Mouse (Mus musculus) urinary bladder, adult 18-20 months (tissue): ENCODE results near the gene Rnf2.

ENCODE experiments used
- DNase-seq, 2 experiments: peaks; one replicate each; pipeline ENCODE4 v3.0.0; 2022; ENCODE audit warnings: low spot score in 2 of 2, mixed read lengths in 2 of 2

The Rnf2 gene

GRCm38 (mm10) chr1:151500531-151501361, at the start of gene Rnf2:
Gene Rnf2 (minus strand): TSS chr1:151500955.
- peak; percentile 88 to 93 for DNase-seq

DNA sequence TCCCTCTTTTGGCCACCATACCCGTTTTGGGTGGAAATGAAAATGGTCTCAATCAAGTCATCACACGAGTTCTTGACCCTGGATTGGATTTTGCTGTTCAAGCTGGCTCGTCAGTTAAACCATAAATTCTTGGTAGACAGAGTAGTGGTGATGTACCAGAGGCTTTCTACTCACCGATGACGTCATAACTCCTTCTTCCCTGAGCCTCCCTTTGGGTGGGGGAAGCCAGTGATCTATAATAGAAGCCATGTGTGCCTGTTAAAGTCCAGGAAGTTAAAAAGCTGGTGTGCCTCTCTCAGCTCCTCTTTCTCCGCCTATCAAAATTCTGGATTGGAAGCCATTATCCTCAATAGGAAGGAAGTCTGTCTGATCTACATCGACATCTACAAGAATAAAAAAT, 49.0 kb upstream of the Rnf2 start:
- DNase-seq = no peak

GRCm38 (mm10) chr1:151548896-151549610, 48.3 kb upstream of the Rnf2 start:
- no peak for DNase-seq

GRCm38 (mm10) chr1:151545571-151545970, 44.8 kb upstream of the Rnf2 start:
- no peak for DNase-seq

DNA sequence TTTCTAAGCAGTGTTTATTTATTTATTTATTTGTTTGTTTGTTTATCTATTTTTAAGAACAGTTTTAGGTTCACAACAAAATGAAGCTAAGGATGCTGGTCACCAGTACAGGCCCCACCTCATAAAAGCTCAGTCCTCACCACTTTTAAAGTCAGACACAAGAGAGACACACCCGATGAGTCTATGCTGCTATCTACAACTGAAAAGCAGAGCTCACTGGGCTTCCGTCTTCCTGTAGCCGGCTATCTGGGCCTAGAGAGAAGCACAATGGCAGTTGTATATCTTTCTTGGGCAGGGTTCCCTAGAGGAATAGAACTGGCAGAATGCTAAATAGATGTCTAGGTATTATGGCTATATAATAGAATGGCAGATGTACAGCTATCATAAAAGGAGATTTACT, 43.8 kb upstream of the Rnf2 start:
- no peak for DNase-seq

DNA sequence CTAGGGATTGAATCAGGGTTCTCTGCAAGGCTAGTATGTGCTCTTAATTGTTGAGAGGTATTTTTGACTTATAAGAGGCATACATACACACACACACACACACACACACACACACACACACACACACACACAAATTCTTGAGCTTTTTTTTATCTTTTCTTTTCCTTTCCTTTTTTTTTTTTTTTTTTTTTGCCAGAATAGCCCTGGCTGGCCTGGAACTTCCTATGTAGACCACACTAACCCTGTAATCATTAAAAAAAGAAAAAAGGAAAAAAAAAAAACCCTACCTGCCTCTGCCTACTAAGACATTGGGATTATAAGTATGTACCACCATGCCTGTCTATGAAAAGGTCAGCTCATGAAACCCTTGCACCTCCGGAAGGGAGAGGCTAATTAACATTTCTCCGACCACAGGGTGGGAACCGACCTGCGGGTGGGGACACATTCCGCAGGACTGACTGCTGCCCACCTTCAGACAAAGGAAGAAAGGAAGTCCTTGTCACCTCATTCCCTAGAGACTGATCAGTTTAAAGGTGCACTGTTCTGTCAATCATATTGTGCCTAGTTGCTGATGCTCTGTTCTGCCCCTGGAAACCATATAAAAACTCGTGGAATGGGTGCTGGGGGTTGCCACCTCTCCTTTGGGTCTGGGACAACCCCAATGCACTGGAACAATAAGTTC, 43.2 kb upstream of the Rnf2 start:
- no peak for DNase-seq

- DNase-seq = no peak
These were observed 25.9 kb upstream of the Rnf2 start for GRCm38 (mm10) chr1:151526701-151527100.

- no peak for DNase-seq
These were observed 17.0 kb upstream of the Rnf2 start for GRCm38 (mm10) chr1:151517571-151518250.

- no peak for DNase-seq
These were observed 16.1 kb upstream of the Rnf2 start for GRCm38 (mm10) chr1:151516871-151517270.

DNA sequence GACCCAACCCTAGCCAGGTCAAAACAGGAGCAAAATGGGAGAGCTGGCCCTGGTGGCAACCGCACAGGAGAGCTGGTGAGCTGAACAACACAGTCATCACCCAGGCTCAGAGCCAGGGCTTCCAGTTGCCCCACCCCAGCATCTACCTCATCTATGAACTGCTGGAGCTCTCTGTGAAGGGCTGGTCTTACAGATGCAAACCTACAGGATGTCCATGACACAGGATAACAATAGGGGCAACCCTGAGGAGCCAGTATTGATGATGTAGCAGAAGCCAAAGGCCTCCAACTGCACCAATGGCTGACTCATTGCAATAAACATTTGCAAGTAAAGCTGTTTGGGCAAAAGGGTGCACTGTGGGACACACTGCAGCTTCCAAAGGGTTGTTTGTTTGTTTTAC, 15.0 kb upstream of the Rnf2 start:
- no peak for DNase-seq

DNA sequence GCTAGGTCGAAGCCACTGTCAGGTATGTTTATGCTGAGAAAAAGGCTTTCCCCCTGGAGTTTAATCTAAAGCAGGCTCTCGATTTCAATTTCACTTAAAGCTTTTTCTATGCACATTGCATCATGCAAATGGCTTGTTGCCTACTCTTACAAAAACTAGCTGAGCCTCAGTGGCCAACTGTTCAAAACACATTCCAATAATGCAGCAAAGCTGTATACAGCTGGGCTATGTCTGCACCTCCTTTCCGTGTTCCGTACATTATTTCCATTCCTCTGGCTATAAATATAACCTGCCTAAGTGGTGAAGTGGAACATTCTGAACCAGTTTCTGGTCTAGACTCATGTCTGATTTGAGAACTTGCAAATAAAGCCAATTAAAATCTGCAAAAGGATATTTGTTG, 13.4 kb upstream of the Rnf2 start:
- no peak for DNase-seq

DNA sequence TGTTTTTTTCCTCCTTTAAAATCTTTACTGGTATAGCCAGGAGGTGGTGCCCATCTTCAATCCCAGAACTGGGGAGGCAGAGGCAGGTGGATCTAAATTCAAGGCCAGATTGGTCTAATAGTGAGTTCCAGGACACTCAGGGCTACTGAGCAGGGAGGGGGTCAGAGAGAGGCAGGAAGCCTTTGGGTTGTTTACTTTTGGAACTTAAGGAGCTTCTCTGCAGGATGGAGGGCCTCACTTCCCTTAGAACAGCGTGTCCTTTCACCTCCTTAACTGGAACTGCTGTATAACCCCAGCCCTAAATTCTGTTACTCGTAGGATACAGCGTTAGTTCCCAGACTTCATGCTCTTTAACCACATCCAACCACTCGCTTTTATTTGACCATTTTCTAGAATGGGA, 10.1 kb upstream of the Rnf2 start:
- DNase-seq = no peak

DNA sequence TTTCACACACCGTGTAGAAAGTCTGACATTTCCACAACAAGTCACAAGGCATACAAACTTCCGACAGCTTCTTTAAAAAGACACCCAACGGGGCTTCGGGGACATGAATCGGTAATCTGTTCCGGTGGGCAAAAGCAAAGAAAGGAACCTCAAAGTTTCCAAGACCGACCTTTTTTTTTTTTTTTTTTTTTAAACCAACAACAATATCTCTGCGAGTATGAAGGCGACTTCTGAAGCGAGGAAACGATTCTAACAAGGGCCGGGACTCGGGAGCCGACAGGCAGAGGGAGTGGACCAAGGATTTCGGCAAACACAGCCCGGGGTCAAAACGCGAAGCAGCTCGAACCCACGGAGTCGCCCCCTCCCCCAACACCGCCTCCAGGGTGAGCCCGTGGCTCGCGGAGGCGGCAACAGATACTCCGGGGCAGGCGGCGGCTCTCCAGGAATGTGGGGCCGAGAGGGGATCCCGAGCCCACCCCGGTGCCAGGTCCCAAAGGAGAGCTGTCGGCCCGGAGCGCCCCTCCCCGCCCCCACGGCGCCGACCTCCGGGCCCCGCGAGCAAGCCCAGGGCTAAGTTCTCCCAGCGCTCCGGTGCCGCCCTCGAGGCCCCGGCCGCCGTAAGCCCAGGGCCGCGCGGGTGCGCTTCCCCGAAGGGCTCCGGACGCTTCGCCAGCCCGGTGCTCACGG, 797 bp downstream of the Rnf2 start:
- DNase-seq = peak; percentile 34 to 59

DNA sequence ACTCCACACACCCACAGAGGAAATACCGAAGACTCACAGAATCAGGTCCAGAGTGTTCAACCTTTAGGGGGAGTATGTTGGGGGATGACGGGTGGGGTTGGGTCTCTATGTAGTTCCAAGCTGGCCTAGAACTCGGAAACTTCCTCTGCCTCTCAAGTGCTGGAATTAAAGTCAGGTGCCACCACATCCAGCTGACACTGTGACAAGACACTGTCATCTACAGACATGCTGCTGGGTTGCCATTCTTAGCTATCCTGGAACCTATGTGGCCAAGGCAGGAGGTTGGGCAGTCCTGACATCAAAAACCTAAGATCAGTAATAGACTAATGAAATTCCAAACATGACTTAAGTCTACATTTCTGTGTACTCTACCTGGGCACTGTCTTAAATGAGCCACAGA, 2.4 kb downstream of the Rnf2 start:
- DNase-seq = no peak

GRCm38 (mm10) chr1:151497942-151498341, 2.8 kb downstream of the Rnf2 start:
- no peak for DNase-seq

DNA sequence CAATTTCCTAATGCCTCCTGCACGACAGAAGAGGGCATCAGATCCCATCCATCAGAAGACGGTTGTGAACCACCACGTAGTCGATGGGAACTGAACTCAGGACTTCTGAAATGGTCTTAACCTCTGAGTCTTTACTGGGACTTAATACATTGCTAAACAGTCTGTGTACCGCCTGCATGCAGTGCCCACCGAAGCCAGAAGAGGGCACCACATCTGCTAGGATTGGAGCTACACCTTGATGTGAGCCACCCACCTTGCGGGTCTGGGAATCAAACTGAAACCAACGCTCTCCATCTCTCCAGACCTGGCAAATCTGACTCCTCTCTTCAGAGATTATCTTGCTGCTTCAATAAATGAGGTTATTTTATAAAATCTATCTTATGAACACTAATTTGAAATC, 3.7 kb downstream of the Rnf2 start:
- no peak for DNase-seq

GRCm38 (mm10) chr1:151495635-151496285, 5.0 kb downstream of the Rnf2 start:
- DNase-seq = no peak

GRCm38 (mm10) chr1:151494711-151495110, 6.0 kb downstream of the Rnf2 start:
- no peak for DNase-seq

DNA sequence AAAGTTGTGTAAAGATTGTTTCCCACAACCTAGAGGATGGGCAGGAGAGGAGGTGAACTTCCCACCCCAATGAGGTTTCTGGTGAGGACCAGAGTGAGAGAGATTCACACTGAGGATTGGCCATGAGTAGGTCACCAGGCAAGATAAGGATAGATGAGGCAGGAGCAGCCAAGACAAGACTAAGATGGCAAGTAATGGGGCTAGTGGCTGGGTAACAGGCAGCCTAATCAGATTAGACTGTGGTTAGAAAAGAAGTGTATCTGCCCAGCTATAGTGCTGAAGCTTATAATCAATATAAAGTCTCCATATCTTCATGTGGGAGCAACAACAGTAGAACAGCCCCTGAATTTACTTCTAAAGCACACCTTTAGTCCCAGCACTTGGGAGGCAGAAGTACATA, 6.9 kb downstream of the Rnf2 start:
- DNase-seq = no peak

DNA sequence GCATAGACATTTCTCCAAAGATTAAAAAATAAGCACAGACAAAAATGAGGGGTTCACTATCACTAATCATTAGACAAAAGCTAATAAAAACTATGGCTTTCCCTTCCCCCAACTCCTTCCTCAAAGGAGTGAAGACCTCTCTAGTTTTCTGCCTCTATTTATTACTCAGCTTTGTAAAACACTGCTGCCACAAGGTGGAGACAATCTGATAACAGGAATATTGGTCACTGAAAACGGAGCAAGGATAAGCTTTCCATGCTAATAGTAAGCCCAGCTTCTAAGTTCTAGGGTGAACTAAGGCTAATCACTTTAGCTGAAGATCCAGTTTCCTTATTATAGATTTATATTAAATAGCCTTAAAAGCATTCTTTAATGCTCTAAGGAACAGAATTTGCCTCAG, 8.3 kb downstream of the Rnf2 start:
- no peak for DNase-seq

- DNase-seq = no peak
These were observed 10.9 kb downstream of the Rnf2 start for GRCm38 (mm10) chr1:151489806-151490205.
